Mouse (Mus musculus) liver, postnatal 0 days (tissue): ENCODE data around the gene Lexm. TPM values are rescaled to one million over a fixed set of nuclear protein-coding genes. Genes with fewer than 3 reads are reported as not detected.

Source experiments
- ATAC-seq: fragments of 200-750 bp; cut with Nextera tagmentation; 2 replicates; pipeline ENCODE4 v1.8.0; 2017; ENCODE audit warnings: mild to moderate bottlenecking, moderate library complexity
- DNase-seq: peaks from one replicate; pipeline ENCODE4 v3.0.0-alpha.2; 2016
- H3K27ac ChIP-seq: fragments of 300-500 bp; sonication (generic); 2 replicates; pipeline ENCODE4 v1.5.1; 2014; ENCODE audit warnings: antibody characterized with exemption, moderate library complexity, mild to moderate bottlenecking, low read depth
- H3K27me3 ChIP-seq: fragments of 300-500 bp; sonication (generic); 2 replicates; pipeline ENCODE4 v1.6.1; 2014; ENCODE audit warnings: low read length, control low read depth, mixed read lengths; ENCODE audit not compliant: insufficient read depth
- H3K36me3 ChIP-seq: fragments of 300-500 bp; sonication (generic); replicated peaks from 2 replicates; pipeline ENCODE4 v1.6.1; 2014; ENCODE audit warnings: mild to moderate bottlenecking, control low read depth, low read length, moderate library complexity, mixed read lengths; ENCODE audit not compliant: insufficient read depth
- H3K4me1 ChIP-seq: fragments of 300-500 bp; sonication (generic); 2 replicates; pipeline ENCODE4 v1.6.1; 2014; ENCODE audit warnings: antibody characterized with exemption, mild to moderate bottlenecking, control low read depth; ENCODE audit not compliant: insufficient read depth
- H3K4me2 ChIP-seq: fragments of 300-500 bp; sonication (generic); 2 replicates; pipeline ENCODE4 v1.6.1; 2014; ENCODE audit warnings: low read depth, mild to moderate bottlenecking, low read length, moderate library complexity, mixed read lengths
- H3K4me3 ChIP-seq: fragments of 300-500 bp; sonication (generic); 2 replicates; pipeline ENCODE4 v1.5.1; 2014; ENCODE audit warnings: low read depth, low read length
- H3K9ac ChIP-seq: fragments of 300-500 bp; sonication (generic); replicated peaks from 2 replicates; pipeline ENCODE4 v1.6.1; 2014; ENCODE audit warnings: mild to moderate bottlenecking, moderate library complexity
- H3K9me3 ChIP-seq: fragments of 300-500 bp; sonication (generic); 2 replicates; pipeline ENCODE4 v1.6.1; 2016; ENCODE audit warnings: mild to moderate bottlenecking, control low read depth, low read length, mixed read lengths
- CTCF ChIP-seq: sonication (generic); IDR thresholded peaks from 2 replicates; pipeline ENCODE4 v1.5.1; 2016; ENCODE audit warnings: antibody characterized with exemption, low read depth
- EP300 ChIP-seq: IDR thresholded peaks from 2 replicates; pipeline ENCODE4 v1.6.1; 2016; ENCODE audit warnings: antibody characterized with exemption, low read depth, mild to moderate bottlenecking
- WGBS: fragments of 180-500 bp; shearing (Covaris S2); extraction: QIAGEN DNeasy Blood & Tissue Kit; methylation state at CpG from one replicate; pipeline ENCODE4 v1.1.7; 2014; ENCODE audit not compliant: insufficient replicate concordance; 5-methylcytosine and 5-hydroxymethylcytosine counted together
- polyA plus RNA-seq: library from polyadenylated mRNA; unstranded; fragments of >200 nt; fragmentation: Nextera tagmentation; extraction: Ambion mirVana; gene quantifications from 2 replicates; pipeline ENCODE4 v1.2.1, GENCODE M21; 2015

Gene Lexm
- polyA plus RNA-seq, 1 experiment from 2014 or later = not detected

GRCm38 (mm10) chr4:106582428-106583153 lies 34.5 kb downstream of the Lexm start:
- peaks cover 56% of the 10 kb centered on the region for H3K36me3 ChIP-seq
- H3K4me3 ChIP-seq = peak overlapping the region; percentile 17
- H3K27me3 ChIP-seq = no peaks in the 10 kb centered on the region
- peak overlapping the region; percentile 58 for H3K4me2 ChIP-seq
- WGBS = 52% methylated on average over 12 of the region's 12 CpGs
- peaks cover 25% of the 10 kb centered on the region for H3K4me1 ChIP-seq
- TF ChIP-seq EP300 (peak; percentile 76; the same call in 1 of the 2 replicates), CTCF (peak; percentile 24; the same call in 1 of the 2 replicates)
- peak; percentile 61 for DNase-seq
- H3K9ac ChIP-seq = peak overlapping the region; percentile 54
- peak overlapping the region; percentile 86 for H3K27ac ChIP-seq
- H3K9me3 ChIP-seq = no peaks in the 10 kb centered on the region
- peak; percentile 88 for ATAC-seq

GRCm38 (mm10) chr4:106581865-106582204 lies 35.2 kb downstream of the Lexm start:
- Histone ChIP-seq H3K36me3 (peaks cover 55% of the 10 kb centered on the region), H3K4me1 (peaks cover 25% of the 10 kb centered on the region), H3K4me3 (peak overlapping the region; percentile 17; the same call in 1 of the 2 replicates), H3K9me3 (no peaks in the 10 kb centered on the region), H3K27me3 (no peaks in the 10 kb centered on the region), H3K27ac (peak overlapping the region; percentile 86), H3K9ac (0 out of 2 replicates have a peak overlapping the region, but pooled peaks have one; percentile 54), H3K4me2 (peak overlapping the region; percentile 58)
- 81% methylated on average over 15 of the region's 15 CpGs for WGBS
- ATAC-seq = no peak
- no peak for DNase-seq
- no peak for TF ChIP-seq EP300

GRCm38 (mm10) chr4:106581176-106581864 lies 35.7 kb downstream of the Lexm start:
- Histone ChIP-seq H3K27me3 (no peaks in the 10 kb centered on the region), H3K36me3 (peaks cover 55% of the 10 kb centered on the region), H3K4me1 (peaks cover 25% of the 10 kb centered on the region), H3K27ac (peak overlapping the region; percentile 86; the same call in 1 of the 2 replicates), H3K9ac (no peak overlapping the region), H3K4me2 (peak overlapping the region; percentile 58; the same call in 1 of the 2 replicates), H3K9me3 (no peaks in the 10 kb centered on the region), H3K4me3 (no peak overlapping the region)
- ATAC-seq (no peak), DNase-seq (no peak)
- TF ChIP-seq EP300 (no peak), CTCF (no peak)
- WGBS = 68% methylated on average over 14 of the region's 14 CpGs

DNA sequence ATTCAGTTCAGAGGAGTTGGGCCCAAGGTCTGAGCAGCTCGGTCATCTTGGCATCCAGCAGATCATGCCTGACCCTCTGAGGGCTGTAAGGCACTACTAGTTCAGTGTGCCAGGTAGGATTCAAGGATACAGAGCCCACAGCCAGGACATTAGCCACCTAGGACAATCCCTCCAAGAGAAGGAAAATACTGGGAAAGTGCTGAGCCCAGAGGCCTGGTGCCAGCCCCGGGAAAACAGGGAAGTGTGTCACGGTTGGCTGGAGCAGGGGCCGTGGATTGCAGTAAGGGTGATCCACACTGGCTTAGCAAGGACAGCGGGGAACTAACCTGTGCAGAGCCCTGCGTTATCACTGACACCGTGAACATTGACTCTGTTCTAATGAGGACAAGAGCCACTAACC lies 39.5 kb downstream of the Lexm start:
- H3K27ac ChIP-seq = no peak overlapping the region
- H3K27me3 ChIP-seq = no peaks in the 10 kb centered on the region
- TF ChIP-seq CTCF (no peak), EP300 (no peak)
- H3K36me3 ChIP-seq = peaks cover 59% of the 10 kb centered on the region
- no peaks in the 10 kb centered on the region for H3K9me3 ChIP-seq
- ATAC-seq (no peak), DNase-seq (no peak)
- H3K4me1 ChIP-seq = peaks cover 13% of the 10 kb centered on the region
- H3K4me3 ChIP-seq = no peak overlapping the region
- H3K9ac ChIP-seq = no peak overlapping the region
- H3K4me2 ChIP-seq = no peak overlapping the region
- WGBS = 67% methylated on average over 7 of the region's 7 CpGs

GRCm38 (mm10) chr4:106575022-106575421 lies 42.0 kb downstream of the Lexm start:
- H3K36me3 ChIP-seq = peaks cover 61% of the 10 kb centered on the region
- no peak for DNase-seq
- no peak for ATAC-seq
- H3K4me1 ChIP-seq = no peaks in the 10 kb centered on the region; the same call in 1 of the 2 replicates
- no peak for TF ChIP-seq EP300
- no peak for TF ChIP-seq CTCF
- no peak overlapping the region for H3K9ac ChIP-seq
- H3K9me3 ChIP-seq = no peaks in the 10 kb centered on the region
- H3K27me3 ChIP-seq = no peaks in the 10 kb centered on the region
- H3K27ac ChIP-seq = no peak overlapping the region
- no peak overlapping the region for H3K4me2 ChIP-seq
- H3K4me3 ChIP-seq = no peak overlapping the region
- WGBS = 68% methylated on average over 8 of the region's 8 CpGs

DNA sequence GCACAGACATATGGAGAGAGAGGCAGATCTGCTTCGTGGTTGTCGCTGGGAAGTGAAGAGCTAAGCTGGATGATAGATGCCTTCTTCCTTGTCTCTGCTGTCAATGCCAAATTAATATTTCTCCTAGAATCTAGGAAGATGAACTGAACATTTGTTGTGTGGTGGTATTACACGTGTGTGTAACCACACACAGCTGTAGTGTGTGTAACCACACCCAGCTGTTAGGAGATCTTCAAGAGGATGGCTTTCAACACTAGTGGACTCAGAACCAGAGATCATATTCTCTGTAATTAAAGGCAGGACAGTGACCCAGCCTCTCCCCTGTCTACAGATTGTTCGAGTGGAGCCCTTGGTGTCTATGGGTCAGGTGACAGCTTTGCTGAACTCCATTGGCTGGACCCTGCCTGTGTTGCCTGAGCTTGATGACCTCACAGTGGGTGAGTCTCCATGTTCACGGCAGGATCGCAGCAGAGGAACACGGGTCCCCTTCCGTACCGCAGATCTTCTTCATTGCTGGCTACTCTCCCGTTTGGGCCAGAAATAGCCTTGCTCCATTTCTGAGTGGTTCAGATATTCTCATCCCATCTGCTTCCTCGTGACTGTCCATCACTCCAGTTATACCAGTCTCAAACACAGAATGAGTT lies 45.8 kb downstream of the Lexm start:
- TF ChIP-seq CTCF (no peak), EP300 (no peak)
- no peak overlapping the region for H3K4me3 ChIP-seq
- ATAC-seq = 0 out of 2 replicates have a peak, but pooled peaks have one; percentile 22
- DNase-seq = no peak
- H3K4me2 ChIP-seq = no peak overlapping the region
- 84% methylated on average over 11 of the region's 11 CpGs for WGBS
- H3K27ac ChIP-seq = no peak overlapping the region
- H3K4me1 ChIP-seq = no peaks in the 10 kb centered on the region; the same call in 1 of the 2 replicates
- H3K9me3 ChIP-seq = no peaks in the 10 kb centered on the region
- H3K27me3 ChIP-seq = no peaks in the 10 kb centered on the region
- H3K9ac ChIP-seq = no peak overlapping the region
- H3K36me3 ChIP-seq = peaks cover 42% of the 10 kb centered on the region
